Mouse (Mus musculus) stomach, postnatal 0 days (tissue): Measurements from ENCODE around the gene Osmr.
"Not testable (repeated sequence)": the region's sequence is repeated elsewhere in the genome, so short reads cannot be mapped to it uniquely, and the experiment has no call there.

Experiments used
- CTCF ChIP-seq: IDR thresholded peaks from 2 replicates; pipeline ENCODE4 v1.5.1; 2016; ENCODE audit warnings: antibody characterized with exemption, low read depth, mild to moderate bottlenecking, moderate library complexity
- EP300 ChIP-seq: optimal IDR thresholded peaks from 2 replicates; pipeline ENCODE3; 2016; ENCODE audit warnings: antibody characterized with exemption

GRCm38 (mm10) chr15:6801212-6801611, 73.6 kb downstream of the Osmr start:
- not testable (repeated sequence) for TF ChIP-seq CTCF, EP300
